Mouse (Mus musculus) heart, embryonic 14.5 days (tissue): ENCODE results near the gene 5330417C22Rik. TPM values are rescaled to one million over a fixed set of nuclear protein-coding genes. Genes with fewer than 3 reads are reported as not detected.

Experiments used
- ATAC-seq: fragments of 200-750 bp; cut with Nextera tagmentation; 2 replicates; pipeline ENCODE4 v1.8.0; 2017; ENCODE audit warnings: low read depth, moderate TSS enrichment; ENCODE audit not compliant: insufficient number of reproducible peaks, insufficient read depth, low FRiP score
- H3K27ac ChIP-seq, 2 experiments: fragments of 200-500 bp in 1 of 2; fragments of 300-500 bp in 1 of 2; sonication (generic) in 1 of 2; replicated peaks in 1 of 2; 2 replicates each; pipeline ENCODE4 v1.5.1; 2012 to 2014; ENCODE audit warnings: low read depth in 2 of 2, low read length in 2 of 2, control low read depth in 1 of 2, mild to moderate bottlenecking in 1 of 2, mixed read lengths in 1 of 2; ENCODE audit not compliant: control insufficient read depth in 1 of 2, insufficient read depth in 1 of 2
- H3K27me3 ChIP-seq: fragments of 300-500 bp; sonication (generic); 2 replicates; pipeline ENCODE4 v1.6.1; 2014; ENCODE audit warnings: mild to moderate bottlenecking, low read length, control low read depth; ENCODE audit not compliant: control insufficient read depth, insufficient read depth
- H3K36me3 ChIP-seq: fragments of 300-500 bp; sonication (generic); 2 replicates; pipeline ENCODE4 v1.6.1; 2014; ENCODE audit warnings: mild to moderate bottlenecking, control low read depth, low read length, mixed read lengths; ENCODE audit not compliant: control insufficient read depth, insufficient read depth
- H3K4me1 ChIP-seq, 2 experiments: fragments of 200-500 bp in 1 of 2; fragments of 300-500 bp in 1 of 2; sonication (generic) in 1 of 2; 2 replicates each; pipeline ENCODE4 v1.6.1; 2012 to 2014; ENCODE audit warnings: low read length in 2 of 2, control low read depth in 1 of 2, mixed read lengths in 1 of 2; ENCODE audit not compliant: control insufficient read depth in 2 of 2, insufficient read depth in 2 of 2
- H3K4me2 ChIP-seq: fragments of 300-500 bp; sonication (generic); 2 replicates; pipeline ENCODE4 v1.6.1; 2014; ENCODE audit warnings: mild to moderate bottlenecking, low read length
- H3K4me3 ChIP-seq, 2 experiments: fragments of 200-500 bp in 1 of 2; fragments of 300-500 bp in 1 of 2; sonication (generic) in 1 of 2; 2 replicates each; pipeline ENCODE4 v1.5.1; 2012 to 2014; ENCODE audit warnings: low read length in 2 of 2, mild to moderate bottlenecking in 2 of 2, control low read depth in 1 of 2, low read depth in 1 of 2, moderate library complexity in 1 of 2; ENCODE audit not compliant: control insufficient read depth in 1 of 2, insufficient read depth in 1 of 2
- H3K9ac ChIP-seq: fragments of 300-500 bp; sonication (generic); 2 replicates; pipeline ENCODE4 v1.6.1; 2014; ENCODE audit warnings: mild to moderate bottlenecking, low read length
- H3K9me3 ChIP-seq: fragments of 300-500 bp; sonication (generic); 2 replicates; pipeline ENCODE4 v1.6.1; 2016; ENCODE audit warnings: low read length, control low read depth; ENCODE audit not compliant: control insufficient read depth
- WGBS: fragments of 180-500 bp; shearing (Covaris S2); extraction: QIAGEN DNeasy Blood & Tissue Kit; methylation state at CpG from one replicate; pipeline ENCODE4 v1.1.7; 2014; 5-methylcytosine and 5-hydroxymethylcytosine counted together
- polyA plus RNA-seq: library from polyadenylated mRNA; unstranded; fragments of >200 nt; fragmentation: Nextera tagmentation; extraction: Ambion mirVana; gene quantifications from 2 replicates; pipeline ENCODE4 v1.2.1, GENCODE M21; 2014

The 5330417C22Rik gene
- polyA plus RNA-seq, 1 experiment from 2014 or later: 0.80 TPM

DNA sequence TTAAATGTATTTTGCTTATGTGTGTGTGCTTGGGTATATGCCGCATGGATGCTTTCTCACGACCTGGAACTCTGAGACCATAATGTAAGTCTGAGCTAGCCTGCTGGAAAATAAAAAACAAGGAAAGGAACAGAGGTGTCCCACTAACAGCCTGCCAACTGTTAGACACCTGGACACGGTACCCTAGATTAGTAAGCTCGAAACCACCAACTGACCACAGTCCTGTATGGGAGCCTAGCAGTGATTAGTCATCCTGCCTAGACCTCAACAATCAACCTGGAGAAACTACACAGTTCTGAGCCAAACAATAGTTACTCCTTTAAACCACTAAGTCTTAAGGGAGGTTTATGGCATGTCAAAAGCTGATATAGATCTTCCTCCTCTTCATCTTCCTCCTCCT, 12.9 kb downstream of the 5330417C22Rik start:
- Histone ChIP-seq H3K4me3 (no peak overlapping the region), H3K4me2 (no peak overlapping the region), H3K27ac (no peak overlapping the region), H3K9ac (no peak overlapping the region), H3K4me1 (no peaks in the 10 kb centered on the region), H3K36me3 (no peaks in the 10 kb centered on the region), H3K27me3 (no peaks in the 10 kb centered on the region), H3K9me3 (no peaks in the 10 kb centered on the region; the same call in 1 of the 2 replicates)
- WGBS: 82% methylated on average over 4 of the region's 4 CpGs
- ATAC-seq: no peak

DNA sequence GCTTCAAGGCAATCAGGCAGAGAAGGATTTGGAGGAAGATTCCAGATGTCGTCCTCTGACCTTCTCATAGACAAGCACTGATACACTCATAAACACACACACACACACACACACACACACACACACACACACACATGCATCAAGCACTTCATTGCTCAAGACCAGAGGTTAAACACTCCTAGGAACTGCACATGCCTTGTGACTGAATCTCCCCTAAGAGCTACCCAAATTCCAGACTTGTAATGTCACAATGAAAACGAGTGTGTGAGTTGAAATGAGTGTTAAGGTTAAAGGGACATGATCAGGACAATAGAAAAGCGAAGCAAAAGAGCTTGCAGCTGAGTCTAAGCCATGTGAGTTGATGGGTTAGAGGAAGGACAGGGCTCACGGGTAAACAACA, 18.1 kb downstream of the 5330417C22Rik start:
- Histone ChIP-seq H3K4me3 (no peak overlapping the region), H3K4me2 (no peak overlapping the region), H3K9me3 (no peaks in the 10 kb centered on the region), H3K27ac (no peak overlapping the region), H3K4me1 (no peaks in the 10 kb centered on the region), H3K36me3 (no peaks in the 10 kb centered on the region), H3K9ac (no peak overlapping the region), H3K27me3 (no peaks in the 10 kb centered on the region)
- no peak for ATAC-seq
- 43% methylated on average over 4 of the region's 4 CpGs for WGBS

DNA sequence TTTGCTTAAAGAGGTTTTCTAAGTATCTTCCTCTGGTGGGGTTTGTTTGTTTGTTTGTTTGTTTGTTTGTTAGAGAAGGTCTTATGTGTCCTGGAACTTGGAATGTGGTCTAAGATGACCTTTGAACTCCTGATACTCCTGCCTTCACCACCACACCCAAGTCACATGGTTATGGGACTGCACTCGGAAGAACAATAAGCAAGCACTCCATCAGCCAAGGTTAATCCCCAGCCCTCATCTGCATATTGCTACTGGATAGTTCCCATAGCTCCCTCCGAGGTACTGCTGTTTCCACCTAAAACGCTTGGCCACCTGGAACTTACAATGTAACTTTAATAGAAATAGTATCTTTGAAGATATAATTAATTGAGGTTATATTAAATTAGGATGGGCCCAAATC, 22.9 kb downstream of the 5330417C22Rik start:
- WGBS: 56% methylated on average over 3 of the region's 3 CpGs
- ATAC-seq: no peak

DNA sequence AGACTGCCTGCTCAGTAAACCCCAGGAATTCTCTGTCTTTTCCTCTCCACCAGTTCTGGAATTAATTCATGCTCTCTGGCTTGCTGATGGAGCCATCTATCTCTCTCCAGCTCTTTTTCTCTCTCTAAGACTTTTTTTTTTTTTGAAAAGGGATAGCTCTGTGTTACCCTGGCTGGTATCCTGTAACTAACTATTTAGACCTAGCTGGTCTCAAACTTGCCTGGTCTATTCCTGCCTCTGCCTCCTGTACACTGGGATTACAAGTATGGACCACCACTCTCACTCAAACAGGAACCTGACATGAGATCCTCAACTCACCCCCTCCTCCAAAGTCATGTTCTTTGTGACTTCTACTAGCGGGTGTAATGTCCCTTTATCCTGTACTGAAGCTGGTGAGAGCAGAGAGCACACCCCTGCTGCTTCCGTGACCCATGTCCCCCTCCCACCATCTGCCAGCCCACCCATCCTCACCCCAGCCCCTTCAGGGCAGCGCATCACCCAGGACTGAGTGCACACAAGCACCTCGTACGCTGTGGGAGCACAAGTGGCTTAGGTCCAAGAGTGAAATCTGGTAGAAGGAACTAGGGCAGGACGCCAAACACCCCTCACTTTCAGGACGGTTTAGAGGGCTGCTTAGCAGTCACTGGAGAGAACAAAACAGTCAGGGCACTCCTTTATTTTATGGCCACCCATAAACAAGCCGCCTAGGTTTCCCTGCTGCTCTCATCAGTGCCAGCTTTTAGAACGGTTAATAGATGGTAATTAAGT, 25.4 kb downstream of the 5330417C22Rik start:
- Histone ChIP-seq H3K4me3 (no peak overlapping the region), H3K9ac (no peak overlapping the region), H3K36me3 (no peaks in the 10 kb centered on the region), H3K4me2 (no peak overlapping the region), H3K27me3 (no peaks in the 10 kb centered on the region), H3K4me1 (no peaks in the 10 kb centered on the region), H3K9me3 (no peaks in the 10 kb centered on the region), H3K27ac (no peak overlapping the region)
- WGBS: 39% methylated on average over 9 of the region's 9 CpGs
- ATAC-seq: no peak

More for the DNA sequence above, 22.9 kb downstream of the 5330417C22Rik start:
- Histone ChIP-seq H3K9ac (no peak overlapping the region), H3K9me3 (no peaks in the 10 kb centered on the region), H3K27me3 (no peaks in the 10 kb centered on the region), H3K36me3 (no peaks in the 10 kb centered on the region), H3K4me1 (no peaks in the 10 kb centered on the region), H3K4me3 (no peak overlapping the region), H3K4me2 (no peak overlapping the region), H3K27ac (no peak overlapping the region)

DNA sequence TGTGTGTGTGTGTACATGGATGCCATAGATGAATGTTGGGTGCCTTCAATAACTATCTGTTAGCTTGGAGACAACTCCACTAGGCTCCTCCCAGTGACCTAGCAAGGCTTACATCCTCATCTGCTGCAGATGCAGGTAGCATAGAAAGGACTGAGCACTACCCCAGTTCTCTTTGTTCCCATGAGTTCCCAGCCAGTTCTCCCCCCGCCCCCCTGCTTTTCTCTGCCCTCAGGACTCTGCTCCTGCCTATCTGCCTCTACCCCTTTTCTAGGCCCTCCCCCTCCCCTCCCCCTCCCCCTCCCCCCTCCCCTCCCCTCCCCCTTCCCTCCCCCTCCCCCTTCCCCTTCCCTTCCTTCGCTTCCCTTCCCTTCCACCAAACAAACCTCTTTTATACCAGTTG, 26.2 kb downstream of the 5330417C22Rik start:
- no peak for ATAC-seq
- no peaks in the 10 kb centered on the region for H3K4me1 ChIP-seq
- no peak overlapping the region for H3K4me2 ChIP-seq

DNA sequence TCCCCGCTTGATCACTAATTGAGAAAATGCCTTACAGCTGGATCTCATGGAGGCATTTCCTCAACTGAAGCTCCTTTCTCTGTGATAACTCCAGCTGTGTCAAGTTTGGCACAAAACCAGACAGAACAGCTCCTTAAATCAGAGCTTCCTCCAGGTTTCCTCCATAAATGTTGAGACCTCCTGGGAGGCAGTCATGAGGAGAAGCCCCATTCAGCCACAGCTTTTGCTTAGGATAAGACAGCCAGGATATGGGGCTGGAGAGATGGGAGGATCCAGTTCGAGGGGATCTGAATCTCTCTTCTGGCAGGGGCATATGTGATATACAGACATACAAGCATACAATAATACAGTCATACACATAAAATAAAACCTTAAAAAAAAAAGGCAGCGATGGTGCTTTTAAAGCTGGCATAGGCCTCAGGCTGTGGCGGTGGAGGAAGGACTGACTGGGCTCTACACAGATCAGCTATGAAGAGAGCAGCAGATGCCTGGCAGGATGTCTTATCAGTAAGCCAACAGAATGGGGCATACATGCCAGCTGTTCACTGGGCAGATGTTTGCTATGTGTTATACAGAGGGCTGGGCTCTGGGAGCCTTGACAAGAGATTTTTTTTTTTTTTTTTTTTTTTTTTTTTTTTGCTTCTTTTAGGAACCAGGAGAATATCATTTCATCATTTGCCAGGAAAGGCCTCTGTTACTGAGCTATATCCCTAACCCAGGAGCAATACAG, 27.4 kb downstream of the 5330417C22Rik start:
- Histone ChIP-seq H3K9me3 (no peaks in the 10 kb centered on the region), H3K4me2 (no peak overlapping the region), H3K4me1 (no peaks in the 10 kb centered on the region), H3K4me3 (no peak overlapping the region), H3K36me3 (no peaks in the 10 kb centered on the region), H3K27ac (no peak overlapping the region), H3K27me3 (no peaks in the 10 kb centered on the region), H3K9ac (no peak overlapping the region)
- 63% methylated on average over 4 of the region's 4 CpGs for WGBS
- no peak for ATAC-seq

More for the DNA sequence above, 26.2 kb downstream of the 5330417C22Rik start:
- Histone ChIP-seq H3K9ac (no peak overlapping the region), H3K36me3 (no peaks in the 10 kb centered on the region), H3K27me3 (no peaks in the 10 kb centered on the region), H3K4me3 (no peak overlapping the region), H3K27ac (no peak overlapping the region), H3K9me3 (no peaks in the 10 kb centered on the region)
- WGBS: 82% methylated on average over 1 of the region's 2 CpGs

DNA sequence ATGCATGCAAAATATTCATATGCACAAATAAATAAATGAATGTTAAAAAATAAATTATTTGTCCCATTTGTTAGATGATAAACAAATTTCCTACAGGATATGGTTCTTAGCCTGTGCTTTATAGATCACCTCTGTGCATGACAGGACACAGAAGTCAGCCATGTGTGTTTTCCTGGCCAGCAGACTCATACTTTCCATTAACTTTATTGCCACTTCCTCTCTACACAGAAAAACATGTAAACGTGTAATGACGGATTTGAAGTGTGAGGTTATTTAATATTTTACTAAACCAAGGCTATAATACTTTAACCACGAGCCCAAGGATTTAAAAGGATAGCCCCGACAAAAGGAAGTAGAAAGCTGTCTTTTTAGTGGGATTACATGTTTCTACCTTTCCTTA, 32.4 kb downstream of the 5330417C22Rik start:
- Histone ChIP-seq H3K27me3 (no peaks in the 10 kb centered on the region), H3K9ac (no peak overlapping the region), H3K4me1 (no peaks in the 10 kb centered on the region), H3K4me3 (no peak overlapping the region), H3K9me3 (no peaks in the 10 kb centered on the region), H3K4me2 (no peak overlapping the region), H3K36me3 (no peaks in the 10 kb centered on the region), H3K27ac (no peak overlapping the region)
- 77% methylated on average over 4 of the region's 4 CpGs for WGBS
- no peak for ATAC-seq
